Mouse (Mus musculus) granulocyte monocyte progenitor cell, adult 5-6 weeks (primary cell): ENCODE measurements around the gene Adgrl2. TPM values are rescaled to one million over a fixed set of nuclear protein-coding genes. Genes with fewer than 3 reads are reported as not detected.

ENCODE experiments used
- ATAC-seq: replicated peaks from 2 replicates; pipeline ENCODE4 v1.8.0; 2016; ENCODE audit warnings: mild to moderate bottlenecking, moderate TSS enrichment, inconsistent platforms; ENCODE audit not compliant: poor library complexity, severe bottlenecking
- total RNA-seq, 2 experiments: library from RNA; stranded (forward) in 1 of 2; stranded (reverse) in 1 of 2; fragments of 200-712, 200-1000 nt in 1 of 2; fragments of >200 nt in 1 of 2; fragmentation: Nextera tagmentation in 1 of 2; gene quantifications; 2 replicates each; pipeline ENCODE4 v1.2.3; 2014 to 2017

Gene Adgrl2
- total RNA-seq, 2 experiments from 2014 or later = 4.2 to 5.7 TPM

- no peak for ATAC-seq
Measured at GRCm38 (mm10) chr3:148930913-148931312, 59.4 kb downstream of the Adgrl2 start.

- ATAC-seq = no peak
Measured at GRCm38 (mm10) chr3:148926330-148926729, 64.0 kb downstream of the Adgrl2 start.

GRCm38 (mm10) chr3:148922618-148923095, 67.7 kb downstream of the Adgrl2 start:
- no peak for ATAC-seq

GRCm38 (mm10) chr3:148921966-148922587, 68.3 kb downstream of the Adgrl2 start:
- ATAC-seq = no peak

- no peak for ATAC-seq
Measured at GRCm38 (mm10) chr3:148920881-148921280, 69.5 kb downstream of the Adgrl2 start.

- ATAC-seq = peak; percentile 92
Measured at GRCm38 (mm10) chr3:148918425-148918824, 71.9 kb downstream of the Adgrl2 start.

- ATAC-seq = peak; percentile 80
Measured at GRCm38 (mm10) chr3:148917837-148918236, 72.5 kb downstream of the Adgrl2 start.

GRCm38 (mm10) chr3:148916226-148916625, 74.1 kb downstream of the Adgrl2 start:
- no peak for ATAC-seq

- no peak for ATAC-seq
Measured at GRCm38 (mm10) chr3:148912944-148913684, 77.2 kb downstream of the Adgrl2 start.

- ATAC-seq = no peak
Measured at GRCm38 (mm10) chr3:148912536-148912935, 77.8 kb downstream of the Adgrl2 start.

GRCm38 (mm10) chr3:148907873-148908272, 82.5 kb downstream of the Adgrl2 start:
- no peak for ATAC-seq

GRCm38 (mm10) chr3:148907024-148907778, 83.2 kb downstream of the Adgrl2 start:
- no peak for ATAC-seq

- ATAC-seq = no peak
Measured at GRCm38 (mm10) chr3:148905906-148906779, 84.2 kb downstream of the Adgrl2 start.

GRCm38 (mm10) chr3:148905435-148905834, 84.9 kb downstream of the Adgrl2 start:
- no peak for ATAC-seq

- ATAC-seq = no peak
Measured at GRCm38 (mm10) chr3:148899857-148900256, 90.5 kb downstream of the Adgrl2 start.

GRCm38 (mm10) chr3:148899416-148899815, 90.9 kb downstream of the Adgrl2 start:
- no peak for ATAC-seq

GRCm38 (mm10) chr3:148898535-148899250, 91.7 kb downstream of the Adgrl2 start:
- no peak for ATAC-seq

GRCm38 (mm10) chr3:148896281-148896680, 94.1 kb downstream of the Adgrl2 start:
- no peak for ATAC-seq

- peak; percentile 94 for ATAC-seq
Measured at GRCm38 (mm10) chr3:148895396-148896109, 94.8 kb downstream of the Adgrl2 start.
